Mouse (Mus musculus): ENCODE results near the gene Tnn.
A peak's percentile ranks its signal among the peaks of the same experiment; 100 is the strongest.

The Tnn gene

GRCm38 (mm10) chr1:160080800-160081436, 72.5 kb downstream of the Tnn start:
- DNase-seq, result peak; percentile 73 to 82

GRCm38 (mm10) chr1:160078882-160079661, 74.3 kb downstream of the Tnn start:
- DNase-seq, result peak; percentile 89 to 94

DNA sequence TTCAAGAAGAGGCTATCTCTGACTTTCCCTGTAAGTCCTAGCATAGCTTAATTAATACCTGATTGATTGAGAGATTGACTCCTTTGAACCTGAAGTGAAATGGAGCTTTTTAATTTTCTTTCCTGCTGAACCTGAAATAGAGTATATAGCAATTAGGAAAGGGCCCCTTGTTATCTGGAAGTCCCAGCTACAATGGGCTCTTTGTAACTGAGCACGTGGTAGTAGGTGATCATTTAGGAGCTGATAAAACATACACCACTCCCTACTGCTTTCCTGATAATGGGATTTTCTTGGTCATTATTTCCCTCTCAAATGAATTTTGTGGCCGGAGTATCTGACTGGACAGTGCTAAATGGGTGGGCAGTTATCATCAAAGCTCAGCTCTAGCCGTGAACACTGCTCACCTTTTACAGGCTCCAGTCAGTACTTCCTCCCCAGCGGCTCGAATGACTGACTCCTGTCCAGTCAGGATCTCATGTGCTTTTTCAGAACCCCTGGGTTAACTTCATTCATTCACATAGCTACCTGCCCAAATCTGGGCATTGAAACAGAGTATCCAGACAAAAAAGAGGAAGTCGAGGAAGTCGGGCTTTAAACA, 88.7 kb downstream of the Tnn start:
- no peak for DNase-seq

DNA sequence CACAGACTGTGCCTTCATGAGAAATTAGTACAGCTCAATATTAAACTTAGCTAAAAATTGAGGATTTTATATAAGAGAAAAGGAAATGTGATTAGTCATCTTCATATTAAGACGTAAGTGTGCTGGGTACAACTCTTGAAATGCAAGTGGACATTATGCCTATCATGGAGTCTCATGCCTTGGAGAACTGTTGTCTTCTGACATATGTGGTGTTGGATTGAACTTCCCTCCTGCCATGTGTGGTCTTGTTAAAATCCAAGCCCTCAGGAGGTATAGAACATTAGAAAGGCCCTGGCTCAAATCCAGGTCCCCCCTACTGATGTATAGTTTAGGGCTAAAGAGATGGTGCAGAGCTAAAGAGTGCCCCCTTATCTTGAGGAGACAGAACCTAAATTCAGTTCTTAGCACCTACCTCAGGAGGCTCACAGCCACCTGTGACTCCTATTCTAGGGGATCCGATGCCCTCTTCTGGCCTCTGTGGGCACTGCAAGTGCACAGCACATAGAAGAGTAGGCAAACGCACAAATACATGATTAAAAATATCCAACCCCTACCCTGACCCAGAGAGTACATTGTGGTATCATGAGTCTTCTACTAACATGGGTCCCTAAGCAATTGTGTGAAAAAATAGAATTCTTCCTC, 91.5 kb downstream of the Tnn start:
- DNase-seq, result peak; percentile 46 to 48

DNA sequence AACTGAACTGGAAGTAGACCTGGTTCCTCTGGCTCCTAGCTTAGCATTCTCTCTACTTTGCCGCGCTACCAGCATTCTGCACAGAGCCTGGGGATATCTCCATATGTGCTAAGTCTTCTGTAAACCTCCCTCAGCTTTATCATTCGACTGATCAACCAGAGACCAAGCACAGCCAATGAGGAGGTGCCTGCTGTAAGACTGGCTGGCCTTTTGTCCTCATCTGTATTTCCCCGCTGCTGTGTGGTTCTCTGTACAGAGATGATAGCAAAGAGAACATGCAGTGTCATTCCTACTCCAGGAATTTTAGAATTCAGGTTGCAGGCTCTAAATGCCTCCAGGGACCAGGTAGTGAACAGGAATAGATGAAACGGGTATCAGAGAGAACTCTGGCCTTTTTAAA, 92.1 kb downstream of the Tnn start:
- no peak for DNase-seq

DNA sequence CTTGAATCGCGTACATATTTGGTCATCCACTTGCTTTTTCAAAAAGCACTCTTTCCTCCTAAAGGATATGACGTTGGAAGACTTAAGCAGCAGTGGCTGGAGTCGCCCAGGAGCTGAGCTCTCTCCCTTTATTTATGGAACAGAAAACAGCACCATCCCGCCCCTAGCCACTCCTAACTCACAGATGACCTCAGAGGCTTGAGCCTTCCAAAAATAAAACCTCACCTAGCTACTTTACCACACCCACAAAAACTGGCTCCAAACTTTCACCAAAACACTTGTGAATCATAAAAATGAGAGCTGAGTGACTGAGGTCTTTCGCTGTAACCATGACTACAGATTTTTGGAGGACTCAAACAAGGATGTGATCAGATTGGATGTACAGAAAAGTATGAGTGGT, 92.8 kb downstream of the Tnn start:
- peak; percentile 77 to 87 for DNase-seq

- DNase-seq, result no peak
Measured at GRCm38 (mm10) chr1:160059908-160060307, 93.5 kb downstream of the Tnn start.

DNA sequence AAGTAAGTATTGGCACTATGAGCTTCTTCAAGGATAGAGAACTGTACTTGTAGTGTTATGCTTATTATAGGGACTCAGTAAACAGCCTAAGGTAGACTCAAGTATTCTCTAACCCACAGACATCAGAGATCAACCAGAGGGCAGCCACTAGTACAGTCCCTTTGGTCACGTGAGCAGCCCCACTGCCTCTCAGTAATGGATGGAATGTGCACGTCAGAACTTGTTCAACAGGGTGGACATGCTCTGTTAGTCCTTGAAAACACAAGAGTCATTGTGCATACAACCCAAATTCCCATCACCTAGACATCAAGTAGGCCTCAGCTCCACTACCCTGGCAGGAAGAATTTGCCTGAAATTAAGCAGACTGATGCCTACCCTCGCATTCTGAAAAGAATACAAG, 95.7 kb downstream of the Tnn start:
- peak; percentile 86 to 90 for DNase-seq

GRCm38 (mm10) chr1:160054366-160055078, 98.9 kb downstream of the Tnn start:
- DNase-seq, result no peak

DNA sequence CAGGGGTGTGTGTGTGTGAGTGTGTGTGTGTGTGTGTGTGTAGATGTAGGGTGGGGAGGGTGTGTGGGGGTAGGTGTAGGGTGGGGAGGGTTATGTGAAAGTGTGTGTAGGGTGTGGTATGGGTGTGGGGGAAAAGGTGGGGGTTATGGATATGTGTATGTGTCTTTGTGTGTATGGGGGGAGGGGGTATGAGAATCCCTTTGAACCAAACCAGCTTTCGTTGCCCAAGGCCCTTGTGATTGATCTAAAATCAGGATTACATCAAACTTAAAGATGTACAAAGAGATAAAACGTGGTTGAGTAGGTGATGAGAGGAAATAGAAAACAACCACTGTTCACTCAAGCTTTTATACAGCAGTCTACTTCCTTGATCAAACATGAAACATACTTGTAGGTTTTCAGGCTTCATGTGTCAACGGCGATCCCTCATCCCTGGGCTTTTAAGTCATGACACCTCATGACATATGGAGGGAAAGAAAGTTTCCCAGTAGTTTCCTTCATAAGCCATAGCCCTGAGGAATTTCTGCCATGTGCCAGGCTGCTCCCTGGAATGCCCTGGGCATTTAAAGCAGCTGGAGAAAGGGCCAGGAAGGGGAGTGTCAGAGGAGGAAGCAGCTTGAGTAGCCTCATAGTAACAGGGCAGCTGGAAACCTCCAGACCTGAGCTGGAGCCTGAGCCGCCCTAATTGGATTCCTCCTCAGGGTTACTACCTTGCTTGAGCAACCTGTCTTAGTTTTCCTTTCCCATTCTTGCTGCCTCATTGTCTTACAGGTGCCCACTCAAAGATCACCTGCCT, 99.7 kb downstream of the Tnn start:
- DNase-seq, result peak; percentile 62 to 75

GRCm38 (mm10) chr1:160052556-160053315, 100.6 kb downstream of the Tnn start:
- DNase-seq, result no peak

- no peak for DNase-seq
Measured at GRCm38 (mm10) chr1:160050898-160051297, 102.5 kb downstream of the Tnn start.

GRCm38 (mm10) chr1:160049131-160049880, 104.1 kb downstream of the Tnn start:
- DNase-seq, result no peak

DNA sequence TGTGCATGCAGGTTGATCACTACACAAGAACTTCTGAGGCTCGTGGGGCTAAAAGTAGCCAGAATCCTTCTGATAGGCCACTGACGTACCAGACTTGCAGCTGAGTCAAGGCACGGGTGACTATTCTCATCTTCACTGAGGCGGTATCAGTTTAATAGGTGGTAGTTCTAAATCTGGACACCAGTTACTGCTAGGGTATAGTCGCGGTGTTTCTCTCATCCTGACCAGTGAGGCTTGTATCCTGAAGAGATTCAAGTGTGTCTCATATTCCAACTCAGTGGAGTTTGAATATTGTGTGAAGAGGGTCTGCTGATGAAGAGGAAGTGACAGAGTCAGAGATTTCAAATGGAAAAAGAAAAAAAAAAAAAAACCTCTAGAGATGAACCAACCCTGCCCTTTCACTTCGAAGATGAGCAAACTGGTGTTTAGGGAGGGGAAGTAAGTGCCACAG, 105.9 kb downstream of the Tnn start:
- no peak for DNase-seq

GRCm38 (mm10) chr1:160046786-160047185, 106.6 kb downstream of the Tnn start:
- peak in 1 of 2 experiments; percentile 48 for DNase-seq

- no peak for DNase-seq
Measured at GRCm38 (mm10) chr1:160045971-160046370, 107.4 kb downstream of the Tnn start.

- DNase-seq, result peak; percentile 65 to 66
Measured at GRCm38 (mm10) chr1:160045056-160045715, 108.2 kb downstream of the Tnn start.

DNA sequence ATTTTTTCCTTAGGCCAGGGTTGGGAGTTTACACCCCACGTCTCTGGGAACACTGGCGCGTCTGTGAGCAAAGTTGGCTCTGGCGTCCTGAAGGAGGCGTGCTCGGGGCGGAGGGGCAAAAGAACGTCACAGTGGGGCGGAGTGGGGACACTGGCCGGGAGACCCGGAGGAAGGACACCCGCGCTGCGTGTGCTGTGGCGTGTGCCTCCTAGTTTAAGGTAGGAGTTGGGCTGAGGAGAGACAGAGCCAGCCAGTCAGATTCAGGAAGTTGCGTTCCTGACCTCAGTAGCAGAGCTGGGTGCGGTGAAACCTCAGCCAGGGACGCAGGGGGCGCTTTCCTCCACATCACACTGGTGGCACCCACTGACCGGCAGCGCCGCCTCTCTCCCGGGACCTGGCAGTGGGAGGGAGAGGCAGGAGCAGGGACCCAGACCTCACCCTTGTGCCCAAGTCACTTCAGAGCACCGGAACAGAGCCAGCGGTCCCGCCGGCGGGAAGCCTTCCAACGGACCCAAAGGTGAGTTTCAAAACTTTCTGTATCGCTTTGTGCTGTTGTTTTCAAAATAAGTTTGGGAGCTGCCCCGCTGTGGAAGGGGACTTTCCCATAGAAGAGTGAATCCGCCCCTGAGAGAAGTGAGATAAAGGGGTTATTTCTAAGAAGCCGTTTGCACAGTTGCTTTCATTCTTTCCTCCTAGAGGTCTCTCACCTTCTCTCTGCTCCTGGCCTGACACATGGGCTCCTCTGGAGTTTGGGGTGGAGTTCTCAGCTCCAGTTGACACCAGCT, 109.0 kb downstream of the Tnn start, which contains the start of gene 4930523C07Rik:
Gene 4930523C07Rik (plus strand): TSS at position 146 of the 785 bp plus-strand sequence.
- peak; percentile 92 to 93 for DNase-seq
